Mouse (Mus musculus): ENCODE results near the gene Vps13d.

GRCm38 (mm10) chr4:145005943-145006545 lies 188.8 kb downstream of the Vps13d start:
- TF ChIP-seq CTCF (IDR thresholded peaks at IDR 0.05; ENCODE audit: low read depth) (no peak), EP300 (IDR thresholded peaks at IDR 0.05; ENCODE audit: low read depth) (no peak)
